Mouse (Mus musculus) spleen, adult 12 weeks (tissue): ENCODE results near the gene Dram1.

ENCODE experiments used
- DNase-seq: peaks from one replicate; pipeline ENCODE4 v3.0.0; 2022; ENCODE audit warnings: low spot score

Dram1 gene

GRCm38 (mm10) chr10:88284343-88284990, 94.4 kb downstream of the Dram1 start:
- no peak for DNase-seq

- no peak for DNase-seq
Measured at GRCm38 (mm10) chr10:88281699-88282098, 97.2 kb downstream of the Dram1 start.

GRCm38 (mm10) chr10:88274045-88274444, 104.8 kb downstream of the Dram1 start:
- DNase-seq = no peak
